Mouse (Mus musculus) ES-Bruce4 (cell line): ENCODE data around the gene Ubiad1.

Source experiments
- CTCF ChIP-seq: IDR thresholded peaks from one replicate; pipeline ENCODE4 v1.8.1; 2011; ENCODE audit warnings: low read depth, low read length
- EP300 ChIP-seq: IDR thresholded peaks from 2 replicates; pipeline ENCODE4 v1.6.1; 2011; ENCODE audit warnings: low read depth, low read length; ENCODE audit not compliant: insufficient read depth
- POLR2A ChIP-seq: IDR thresholded peaks from one replicate; pipeline ENCODE4 v1.8.1; 2011; ENCODE audit warnings: low read length; ENCODE audit not compliant: insufficient read depth

GRCm38 (mm10) chr4:148389635-148390034 lies 54.9 kb downstream of the Ubiad1 start:
- TF ChIP-seq CTCF = no peak
- no peak for TF ChIP-seq EP300
- no peak for TF ChIP-seq POLR2A
